Mouse (Mus musculus) intestine, embryonic 14.5 days (tissue): ENCODE results near the gene Alk. TPM values are rescaled to one million over a fixed set of nuclear protein-coding genes. Genes with fewer than 3 reads are reported as not detected.

ENCODE experiments used
- ATAC-seq: fragments of 200-750 bp; cut with Nextera tagmentation; replicated peaks from 2 replicates; pipeline ENCODE4 v1.8.0; 2017; ENCODE audit warnings: low read depth, moderate number of reproducible peaks, moderate TSS enrichment, moderate library complexity; ENCODE audit not compliant: low FRiP score, low TSS enrichment
- DNase-seq: peaks from one replicate; pipeline ENCODE4 v3.0.0-alpha.2; 2018; ENCODE audit warnings: low spot score
- H3K27ac ChIP-seq: fragments of 300-500 bp; sonication (generic); 2 replicates; pipeline ENCODE4 v1.5.1; 2014; ENCODE audit warnings: low read depth, mild to moderate bottlenecking, control low read depth
- H3K27me3 ChIP-seq: fragments of 300-500 bp; sonication (generic); replicated peaks from 2 replicates; pipeline ENCODE4 v1.6.1; 2014; ENCODE audit warnings: low read length, control low read depth; ENCODE audit not compliant: control insufficient read depth, insufficient read depth
- H3K36me3 ChIP-seq: fragments of 300-500 bp; sonication (generic); 2 replicates; pipeline ENCODE4 v1.6.1; 2014; ENCODE audit warnings: low read length, control low read depth; ENCODE audit not compliant: control insufficient read depth, insufficient read depth
- H3K4me1 ChIP-seq: fragments of 300-500 bp; sonication (generic); replicated peaks from 2 replicates; pipeline ENCODE4 v1.6.1; 2014; ENCODE audit warnings: low read length, control low read depth, mixed read lengths; ENCODE audit not compliant: control insufficient read depth, insufficient read depth
- H3K4me2 ChIP-seq: fragments of 300-500 bp; sonication (generic); 2 replicates; pipeline ENCODE4 v1.6.1; 2014; ENCODE audit warnings: low read length
- H3K4me3 ChIP-seq: fragments of 300-500 bp; sonication (generic); 2 replicates; pipeline ENCODE4 v1.5.1; 2014; ENCODE audit warnings: low read depth, low read length, control low read depth, mixed read lengths
- H3K9ac ChIP-seq: fragments of 300-500 bp; sonication (generic); 2 replicates; pipeline ENCODE4 v1.6.1; 2014; ENCODE audit warnings: mild to moderate bottlenecking, low read length
- H3K9me3 ChIP-seq: fragments of 300-500 bp; sonication (generic); 2 replicates; pipeline ENCODE4 v1.6.1; 2016; ENCODE audit warnings: low read length, control low read depth; ENCODE audit not compliant: control insufficient read depth
- WGBS: fragments of 180-500 bp; shearing (Covaris S2); extraction: QIAGEN DNeasy Blood & Tissue Kit; methylation state at CpG from one replicate; pipeline ENCODE4 v1.1.7; 2014; 5-methylcytosine and 5-hydroxymethylcytosine counted together
- polyA plus RNA-seq: library from polyadenylated mRNA; unstranded; fragments of >200 nt; fragmentation: Nextera tagmentation; extraction: Ambion mirVana; gene quantifications from 2 replicates; pipeline ENCODE4 v1.2.1, GENCODE M21; 2014

The Alk gene
- polyA plus RNA-seq, 1 experiment from 2014 or later: 0.61 TPM

DNA sequence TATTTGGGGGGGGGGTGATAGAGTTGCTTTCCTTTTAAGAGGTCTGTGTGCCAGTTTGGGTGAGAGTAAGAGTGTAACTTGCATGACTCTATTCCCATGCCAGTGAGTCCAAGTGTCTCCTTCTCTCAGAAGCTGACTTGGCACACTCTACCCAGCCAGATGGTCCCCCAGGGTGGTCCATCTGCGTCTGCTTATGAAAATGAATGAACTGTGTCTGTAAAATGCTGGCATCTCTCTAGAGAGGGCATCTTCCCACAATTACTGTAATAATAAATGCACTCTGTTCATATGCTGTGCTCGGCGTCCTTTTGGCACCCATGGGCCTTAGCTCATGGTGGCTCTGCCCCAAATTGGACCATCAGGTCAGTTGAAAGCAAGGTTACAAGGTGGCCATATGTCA lies 589.2 kb downstream of the Alk start:
- Histone ChIP-seq H3K27me3 (no peaks in the 10 kb centered on the region), H3K4me3 (no peak overlapping the region), H3K36me3 (no peaks in the 10 kb centered on the region), H3K4me2 (no peak overlapping the region), H3K27ac (no peak overlapping the region), H3K4me1 (no peaks in the 10 kb centered on the region), H3K9me3 (no peaks in the 10 kb centered on the region), H3K9ac (no peak overlapping the region)
- WGBS: 81% methylated on average over 3 of the region's 3 CpGs
- no peak for ATAC-seq
- no peak for DNase-seq

DNA sequence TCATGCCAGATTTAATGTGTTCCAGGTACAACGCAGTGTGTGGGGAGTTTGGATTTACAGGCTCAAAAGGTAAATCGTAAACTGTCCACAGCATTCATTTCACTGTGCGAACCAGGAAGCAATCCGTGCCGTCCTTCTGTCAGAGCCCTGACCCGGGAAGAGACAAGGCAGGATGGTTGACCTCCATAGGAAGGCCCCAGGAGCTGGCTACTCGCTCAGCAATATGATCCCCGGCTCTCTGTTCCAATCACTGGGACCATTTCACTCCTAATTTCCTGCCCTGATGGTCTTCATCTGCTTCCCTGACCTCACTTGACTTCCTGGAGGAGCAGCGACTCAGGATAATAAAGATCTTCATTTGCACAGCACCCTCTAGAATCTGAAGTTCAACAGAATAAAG lies 591.7 kb downstream of the Alk start:
- no peak for DNase-seq
- 51% methylated on average over 9 of the region's 9 CpGs for WGBS
- no peak for ATAC-seq
- H3K9ac ChIP-seq: no peak overlapping the region
- H3K9me3 ChIP-seq: no peaks in the 10 kb centered on the region
- no peaks in the 10 kb centered on the region for H3K36me3 ChIP-seq
- no peak overlapping the region for H3K4me3 ChIP-seq
- no peaks in the 10 kb centered on the region for H3K27me3 ChIP-seq
- H3K27ac ChIP-seq: no peak overlapping the region
- H3K4me2 ChIP-seq: no peak overlapping the region
- H3K4me1 ChIP-seq: no peaks in the 10 kb centered on the region

DNA sequence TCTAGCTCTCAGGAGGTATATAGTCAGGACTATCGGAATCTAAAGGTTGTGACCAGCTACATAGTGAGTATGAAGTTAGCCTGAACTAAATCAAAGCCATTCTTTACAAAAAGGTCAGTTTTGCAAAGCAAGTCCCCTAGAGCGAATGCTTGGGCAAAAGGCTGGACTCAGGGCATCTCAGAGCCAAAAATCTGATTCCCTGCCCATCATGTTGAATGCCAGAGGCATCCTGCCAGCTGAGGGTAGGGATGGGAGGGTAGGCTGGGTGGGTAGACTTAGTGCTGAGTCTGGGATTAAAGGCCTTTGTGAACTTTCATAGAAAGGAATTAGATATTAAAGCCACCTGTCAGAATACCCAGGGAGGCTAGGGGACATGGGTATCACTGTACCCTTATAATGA lies 594.6 kb downstream of the Alk start:
- Histone ChIP-seq H3K9ac (no peak overlapping the region), H3K27ac (no peak overlapping the region), H3K36me3 (no peaks in the 10 kb centered on the region), H3K27me3 (no peaks in the 10 kb centered on the region), H3K4me3 (no peak overlapping the region), H3K4me2 (no peak overlapping the region), H3K9me3 (no peaks in the 10 kb centered on the region), H3K4me1 (no peaks in the 10 kb centered on the region)
- WGBS: 92% methylated on average over 2 of the region's 2 CpGs
- no peak for ATAC-seq
- no peak for DNase-seq

DNA sequence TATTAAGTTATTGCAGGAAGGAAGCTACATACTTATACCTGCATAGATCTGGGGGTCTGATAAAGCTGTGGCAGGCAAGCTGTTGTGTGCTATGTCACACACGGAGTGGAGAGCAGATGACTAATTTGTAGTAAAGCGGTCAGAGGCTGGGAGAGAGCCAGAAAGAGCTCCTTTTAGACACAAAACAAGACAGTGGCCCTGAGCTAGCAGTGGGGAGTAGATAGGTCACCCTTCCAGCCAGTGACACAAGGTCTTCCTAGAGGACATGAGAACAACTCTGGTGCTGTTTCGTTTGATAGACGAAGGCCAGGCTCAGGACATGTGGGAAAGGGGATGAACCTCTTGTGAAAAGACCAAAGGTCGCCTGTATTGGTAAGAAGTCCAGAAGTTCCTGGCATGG lies 596.0 kb downstream of the Alk start:
- ATAC-seq (no peak), DNase-seq (no peak)
- Histone ChIP-seq H3K9ac (no peak overlapping the region), H3K4me2 (no peak overlapping the region), H3K4me1 (no peaks in the 10 kb centered on the region), H3K9me3 (no peaks in the 10 kb centered on the region), H3K27ac (no peak overlapping the region), H3K4me3 (no peak overlapping the region), H3K36me3 (no peaks in the 10 kb centered on the region), H3K27me3 (no peaks in the 10 kb centered on the region)
- WGBS: 61% methylated on average over 5 of the region's 5 CpGs

DNA sequence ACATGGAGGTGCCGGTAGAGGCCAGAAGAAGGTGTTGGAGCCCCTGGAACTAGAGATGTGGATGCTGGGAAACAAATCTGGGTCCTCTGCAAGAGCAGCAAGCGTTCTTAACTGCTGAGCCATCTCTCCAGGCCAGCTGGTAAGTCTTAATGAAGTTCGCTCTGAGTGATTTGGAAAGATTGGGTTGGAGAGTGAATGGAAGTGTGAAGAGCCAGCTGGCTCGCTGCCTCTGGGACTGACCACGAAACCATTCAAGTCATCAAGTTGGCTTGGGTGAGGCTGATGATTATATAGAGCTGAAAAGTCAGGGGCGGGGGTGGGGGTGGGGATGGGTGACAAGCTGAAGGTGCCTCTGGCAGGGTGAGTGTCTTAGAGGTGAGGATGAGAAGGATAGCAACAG lies 599.1 kb downstream of the Alk start:
- DNase-seq: no peak
- no peak overlapping the region for H3K4me2 ChIP-seq
- WGBS: 78% methylated on average over 6 of the region's 6 CpGs

DNA sequence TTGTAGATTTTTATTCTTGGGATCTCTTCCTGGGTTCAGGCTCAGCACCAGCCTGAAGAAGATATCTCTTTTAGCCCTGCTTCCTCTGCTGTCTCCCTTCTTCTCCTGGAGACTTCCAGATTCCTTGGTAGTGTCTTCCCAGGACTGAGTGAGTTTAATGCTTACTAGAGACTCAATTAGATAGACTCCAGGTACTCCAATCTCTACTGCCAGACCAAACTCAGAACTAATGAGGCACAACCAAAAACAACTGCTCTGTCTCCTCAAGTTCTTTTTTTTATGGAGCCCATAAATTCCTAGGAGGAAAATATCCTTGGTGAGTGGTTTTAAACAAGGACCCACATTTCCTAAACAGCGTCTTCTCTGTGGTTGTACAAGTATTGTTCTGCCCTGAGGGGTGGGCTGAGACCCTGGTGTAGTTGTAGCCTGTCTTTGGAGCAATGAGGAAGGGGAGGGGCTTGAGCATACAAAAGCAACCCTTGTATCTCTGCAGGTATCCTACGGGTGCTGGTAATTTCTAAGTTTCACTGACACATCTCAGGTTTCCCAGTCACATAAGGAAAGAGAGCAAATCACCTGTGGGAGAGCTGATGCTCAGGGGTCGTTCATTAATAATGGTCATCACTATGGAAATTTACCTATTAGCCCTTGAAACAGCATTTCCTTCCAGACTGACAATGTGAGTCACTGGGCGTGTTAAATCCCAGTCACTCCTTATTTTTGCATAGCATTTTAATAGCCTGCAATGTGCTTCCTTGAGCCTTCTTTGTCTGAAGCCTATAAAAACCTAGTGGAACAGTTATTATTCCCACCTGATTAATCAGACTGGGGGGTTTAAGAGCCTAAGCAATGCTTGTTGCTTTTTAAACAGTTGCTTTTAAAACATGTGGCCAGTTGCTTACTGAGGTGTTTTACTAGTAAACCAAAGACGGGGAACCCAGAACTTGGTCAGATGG lies 604.6 kb downstream of the Alk start:
- H3K27ac ChIP-seq: no peak overlapping the region
- no peaks in the 10 kb centered on the region for H3K27me3 ChIP-seq
- ATAC-seq: no peak
- H3K9me3 ChIP-seq: no peaks in the 10 kb centered on the region
- H3K9ac ChIP-seq: no peak overlapping the region
- H3K4me1 ChIP-seq: no peaks in the 10 kb centered on the region
- DNase-seq: no peak
- 67% methylated on average over 5 of the region's 5 CpGs for WGBS
- H3K4me3 ChIP-seq: no peak overlapping the region
- H3K36me3 ChIP-seq: no peaks in the 10 kb centered on the region
- H3K4me2 ChIP-seq: no peak overlapping the region

More for the DNA sequence above, 599.1 kb downstream of the Alk start:
- no peaks in the 10 kb centered on the region for H3K36me3 ChIP-seq
- H3K27ac ChIP-seq: no peak overlapping the region
- no peak overlapping the region for H3K9ac ChIP-seq
- no peaks in the 10 kb centered on the region for H3K9me3 ChIP-seq
- H3K4me3 ChIP-seq: no peak overlapping the region
- no peak for ATAC-seq
- no peaks in the 10 kb centered on the region for H3K4me1 ChIP-seq
- no peaks in the 10 kb centered on the region for H3K27me3 ChIP-seq

DNA sequence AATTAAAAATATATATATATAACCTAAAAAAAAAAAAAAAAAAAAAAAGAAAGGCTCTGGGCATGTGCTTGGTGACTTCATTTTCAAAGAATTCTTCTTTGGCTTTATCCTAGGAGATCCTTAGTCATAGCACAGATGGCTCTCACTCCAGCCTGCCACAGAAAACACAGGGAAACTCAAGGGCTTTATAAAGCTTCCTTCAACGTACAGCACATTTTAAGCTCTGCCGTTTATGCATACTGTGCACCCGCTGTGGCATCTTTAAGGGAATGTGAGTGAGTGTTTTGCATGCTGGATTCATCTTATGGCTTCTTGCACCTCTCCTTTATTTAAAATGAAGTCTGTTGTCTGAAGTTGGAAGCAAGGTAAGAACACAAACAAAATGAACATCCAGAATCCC lies 606.7 kb downstream of the Alk start:
- no peaks in the 10 kb centered on the region for H3K9me3 ChIP-seq
- no peak overlapping the region for H3K4me2 ChIP-seq
- whole genome bisulfite sequencing: 71% methylated on average over 3 of the region's 3 CpGs
- H3K9ac ChIP-seq: no peak overlapping the region
- H3K4me3 ChIP-seq: no peak overlapping the region
- DNase-seq (no peak), ATAC-seq (no peak)
- no peaks in the 10 kb centered on the region for H3K4me1 ChIP-seq
- no peaks in the 10 kb centered on the region for H3K36me3 ChIP-seq
- no peaks in the 10 kb centered on the region for H3K27me3 ChIP-seq
- no peak overlapping the region for H3K27ac ChIP-seq

DNA sequence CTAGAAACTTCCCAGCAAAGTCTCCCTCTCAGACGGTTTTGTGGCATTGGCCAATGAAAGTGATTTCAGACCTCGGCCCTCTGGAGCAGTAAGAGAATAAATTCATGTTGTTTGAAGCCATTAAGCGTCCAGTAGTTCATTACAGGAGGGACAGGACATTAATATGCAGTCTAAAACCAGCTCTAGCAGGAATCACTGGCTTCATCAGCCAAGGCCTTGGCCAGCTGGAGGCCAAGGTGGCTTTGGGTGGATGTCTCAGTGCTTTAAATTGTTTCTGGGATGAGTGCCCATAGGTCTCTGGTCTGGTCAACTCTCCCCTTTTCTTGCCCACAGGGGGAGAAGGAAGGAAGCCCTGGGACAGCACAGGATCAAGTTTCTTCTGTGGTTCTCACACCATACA lies 608.9 kb downstream of the Alk start:
- H3K27ac ChIP-seq: no peak overlapping the region
- no peaks in the 10 kb centered on the region for H3K9me3 ChIP-seq
- H3K9ac ChIP-seq: no peak overlapping the region
- H3K36me3 ChIP-seq: no peaks in the 10 kb centered on the region
- DNase-seq (no peak), ATAC-seq (no peak)
- WGBS: 82% methylated on average over 3 of the region's 3 CpGs
- no peak overlapping the region for H3K4me3 ChIP-seq
- H3K4me1 ChIP-seq: no peaks in the 10 kb centered on the region
- no peak overlapping the region for H3K4me2 ChIP-seq
- H3K27me3 ChIP-seq: no peaks in the 10 kb centered on the region

DNA sequence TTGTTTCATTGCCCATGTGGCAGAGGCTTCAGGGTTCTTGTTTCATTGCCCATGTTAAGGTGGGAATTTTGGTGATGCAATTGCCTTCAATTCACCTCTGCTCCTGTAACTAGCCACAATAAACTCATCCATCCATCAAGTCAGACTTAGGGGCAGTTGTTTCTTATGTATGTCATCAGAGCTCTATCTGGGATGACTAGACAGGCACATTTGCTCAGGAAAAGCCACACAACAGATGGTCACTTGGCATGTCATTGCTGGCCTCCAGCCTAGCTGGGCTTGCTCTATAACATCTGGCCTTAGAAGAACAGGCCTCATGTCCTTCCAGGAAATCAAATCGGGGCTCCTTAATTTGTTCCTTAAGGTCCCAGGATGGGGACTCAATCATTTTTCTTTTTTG lies 610.3 kb downstream of the Alk start:
- Histone ChIP-seq H3K27me3 (no peaks in the 10 kb centered on the region), H3K4me2 (no peak overlapping the region), H3K36me3 (no peaks in the 10 kb centered on the region), H3K27ac (no peak overlapping the region), H3K9me3 (no peaks in the 10 kb centered on the region), H3K4me1 (no peaks in the 10 kb centered on the region), H3K9ac (no peak overlapping the region), H3K4me3 (no peak overlapping the region)
- 96% methylated on average over 1 of the region's 1 CpGs for WGBS
- ATAC-seq (no peak), DNase-seq (no peak)
